Mouse (Mus musculus) splenic B cell, adult 2 months (primary cell): Measurements from ENCODE around the gene Dscam.

Source experiments
- DNase-seq: peaks from one replicate; pipeline ENCODE4 v3.0.0-alpha.2; 2011; ENCODE audit warnings: low read depth, low spot score
- H3K27me3 ChIP-seq: 2 replicates; pipeline ENCODE4 v1.6.1; 2012; ENCODE audit warnings: mild to moderate bottlenecking, low read length, moderate library complexity, mixed read lengths; ENCODE audit not compliant: control insufficient read depth, poor library complexity, insufficient read depth, severe bottlenecking
- H3K36me3 ChIP-seq: 2 replicates; pipeline ENCODE4 v1.6.1; 2012; ENCODE audit warnings: mild to moderate bottlenecking, low read length, moderate library complexity, mixed read lengths; ENCODE audit not compliant: control insufficient read depth, poor library complexity, insufficient read depth, severe bottlenecking

Dscam gene

DNA sequence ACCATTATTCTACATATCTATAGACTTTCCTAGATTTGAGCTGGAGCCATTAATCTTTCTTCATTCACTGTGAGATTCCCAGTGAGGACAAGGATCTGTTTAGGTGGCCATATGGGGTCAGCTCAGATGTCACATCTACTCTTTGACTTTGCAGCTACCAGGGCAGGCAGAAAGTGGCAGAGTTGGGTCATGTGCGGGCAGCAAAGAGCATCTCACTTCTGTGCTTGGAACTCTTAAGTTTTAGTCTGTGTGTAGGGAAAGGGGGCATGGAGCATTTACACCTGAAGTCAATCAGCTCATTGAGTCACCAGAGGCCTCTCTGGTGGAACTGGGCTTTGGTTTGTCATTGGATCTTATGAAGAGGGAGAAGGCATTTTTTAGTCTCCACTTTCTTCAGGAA is 612.2 kb downstream of the Dscam start:
- Histone ChIP-seq H3K36me3 (no peaks in the 10 kb centered on the region; the same call in 1 of the 2 replicates), H3K27me3 (no peaks in the 10 kb centered on the region)
- DNase-seq: no peak

GRCm38 (mm10) chr16:96556621-96557020 is 613.9 kb downstream of the Dscam start:
- H3K27me3 ChIP-seq: no peaks in the 10 kb centered on the region
- DNase-seq: no peak
- H3K36me3 ChIP-seq: no peaks in the 10 kb centered on the region

DNA sequence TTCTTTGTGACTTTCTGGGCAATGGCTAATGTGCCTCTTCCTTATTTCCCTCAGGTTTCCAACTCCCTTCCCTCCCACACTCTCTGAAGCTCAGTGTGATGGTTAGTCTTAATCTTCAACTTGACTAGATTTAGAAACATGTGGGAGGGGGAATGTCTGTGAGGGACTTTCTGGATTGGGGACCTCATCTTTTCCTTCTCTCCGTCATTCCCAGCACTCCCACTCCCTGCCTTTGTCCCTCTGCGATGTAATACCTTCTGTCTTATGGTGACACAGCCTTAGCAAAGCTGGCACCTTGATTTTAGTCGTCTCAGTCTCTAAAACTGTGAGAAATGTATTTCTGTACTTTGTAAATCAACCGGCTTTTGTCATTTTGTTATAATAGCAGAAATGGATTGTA is 615.1 kb downstream of the Dscam start:
- no peak for DNase-seq

GRCm38 (mm10) chr16:96552680-96553079 is 617.9 kb downstream of the Dscam start:
- DNase-seq: no peak
- no peaks in the 10 kb centered on the region for H3K36me3 ChIP-seq
- no peaks in the 10 kb centered on the region for H3K27me3 ChIP-seq

More for the DNA sequence above, 615.1 kb downstream of the Dscam start:
- H3K36me3 ChIP-seq: no peaks in the 10 kb centered on the region
- H3K27me3 ChIP-seq: no peaks in the 10 kb centered on the region

DNA sequence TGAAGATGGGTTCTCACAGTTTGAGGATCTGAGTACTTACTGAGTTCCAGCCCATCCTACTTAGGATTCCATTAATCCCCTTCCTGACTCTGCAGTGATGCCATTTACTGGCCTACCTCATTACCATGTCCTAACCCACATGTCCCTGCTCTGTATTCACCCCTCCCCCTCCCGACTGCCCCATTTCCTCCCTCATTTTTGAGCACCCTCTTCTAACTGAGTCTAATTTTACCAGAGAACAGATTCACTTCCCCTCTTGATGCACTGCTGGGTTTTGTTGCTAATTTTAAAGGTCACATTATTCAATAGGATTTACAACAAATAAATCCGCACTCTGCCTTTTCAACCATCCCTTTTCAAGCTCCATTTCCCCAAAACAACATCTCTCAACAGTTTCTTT is 629.5 kb downstream of the Dscam start:
- H3K27me3 ChIP-seq: no peaks in the 10 kb centered on the region
- no peaks in the 10 kb centered on the region for H3K36me3 ChIP-seq
- DNase-seq: peak; percentile 87
